Mouse (Mus musculus) retina, postnatal 1 day (tissue): ENCODE measurements around the gene Smoc1.

Experiments
- DNase-seq: peaks from one replicate; pipeline ENCODE4 v3.0.0-alpha.2; 2012

The Smoc1 gene

DNA sequence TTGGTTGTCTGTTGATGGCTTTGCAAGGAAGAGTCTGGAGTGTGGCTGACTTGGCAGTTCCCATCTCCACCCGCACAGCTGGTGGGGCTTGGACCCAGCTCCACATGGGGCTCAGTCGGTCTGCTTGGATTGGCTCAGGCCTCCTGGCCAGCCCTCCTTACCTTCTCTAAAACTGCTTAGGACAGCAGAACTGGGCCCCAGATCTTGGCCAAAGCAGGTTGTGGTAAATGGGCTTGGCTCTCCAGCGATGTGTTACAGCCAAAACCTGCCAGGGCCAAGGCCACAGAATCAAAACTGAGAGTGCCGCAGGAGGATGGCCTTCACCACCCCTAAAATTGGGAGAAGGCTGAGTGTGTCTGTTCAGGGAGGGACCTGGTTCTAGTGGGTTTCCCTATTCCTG, 147.3 kb downstream of the Smoc1 start:
- no peak for DNase-seq

DNA sequence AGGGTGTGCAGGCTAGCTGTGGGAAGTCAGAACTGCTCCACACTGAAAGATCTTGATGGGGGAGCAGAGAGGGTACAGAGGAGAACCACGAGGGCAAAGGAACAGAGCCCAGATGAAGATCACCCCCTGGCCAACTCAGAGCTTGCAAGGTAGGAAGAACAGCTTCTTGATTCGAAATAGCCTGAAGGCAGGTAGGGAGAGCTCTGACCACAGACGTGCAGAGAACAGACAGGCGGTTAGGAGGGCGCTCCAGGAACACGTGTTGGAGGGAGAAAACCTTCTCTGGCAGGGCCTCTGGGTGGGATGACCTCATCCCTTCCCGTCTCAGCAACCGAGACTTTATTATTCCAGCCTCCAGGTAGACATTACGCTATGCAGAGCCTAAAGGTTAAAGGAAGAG, 148.6 kb downstream of the Smoc1 start:
- peak; percentile 45 for DNase-seq

- DNase-seq = peak; percentile 71
Observed at GRCm38 (mm10) chr12:81182073-81182472, 155.5 kb downstream of the Smoc1 start.

GRCm38 (mm10) chr12:81184967-81185366, 158.4 kb downstream of the Smoc1 start:
- no peak for DNase-seq

GRCm38 (mm10) chr12:81186081-81186480, 159.5 kb downstream of the Smoc1 start:
- DNase-seq = no peak

- no peak for DNase-seq
Observed at GRCm38 (mm10) chr12:81186668-81187067, 160.1 kb downstream of the Smoc1 start.

DNA sequence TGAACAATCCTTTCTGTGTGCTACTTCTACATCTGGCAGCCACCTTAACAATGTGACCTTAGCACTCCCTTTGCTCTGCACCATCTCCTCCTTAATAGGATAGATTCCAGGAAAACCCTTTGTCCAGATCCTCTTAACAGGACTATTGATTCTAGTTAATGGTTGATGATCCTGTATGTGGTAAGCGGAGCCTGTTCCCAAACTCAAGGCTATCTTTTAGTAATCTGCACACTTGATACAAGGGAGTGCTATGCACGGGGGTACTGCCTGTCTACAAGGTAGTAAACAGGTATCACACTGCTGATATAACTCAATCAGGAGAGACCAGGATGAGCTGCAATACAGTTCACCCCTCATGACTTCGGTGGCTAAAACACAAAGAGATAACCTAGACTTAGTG, 161.8 kb downstream of the Smoc1 start:
- no peak for DNase-seq

- no peak for DNase-seq
Observed at GRCm38 (mm10) chr12:81188996-81189395, 162.4 kb downstream of the Smoc1 start.

- no peak for DNase-seq
Observed at GRCm38 (mm10) chr12:81189636-81190035, 163.0 kb downstream of the Smoc1 start.

- DNase-seq = no peak
Observed at GRCm38 (mm10) chr12:81193968-81194367, 167.4 kb downstream of the Smoc1 start.

DNA sequence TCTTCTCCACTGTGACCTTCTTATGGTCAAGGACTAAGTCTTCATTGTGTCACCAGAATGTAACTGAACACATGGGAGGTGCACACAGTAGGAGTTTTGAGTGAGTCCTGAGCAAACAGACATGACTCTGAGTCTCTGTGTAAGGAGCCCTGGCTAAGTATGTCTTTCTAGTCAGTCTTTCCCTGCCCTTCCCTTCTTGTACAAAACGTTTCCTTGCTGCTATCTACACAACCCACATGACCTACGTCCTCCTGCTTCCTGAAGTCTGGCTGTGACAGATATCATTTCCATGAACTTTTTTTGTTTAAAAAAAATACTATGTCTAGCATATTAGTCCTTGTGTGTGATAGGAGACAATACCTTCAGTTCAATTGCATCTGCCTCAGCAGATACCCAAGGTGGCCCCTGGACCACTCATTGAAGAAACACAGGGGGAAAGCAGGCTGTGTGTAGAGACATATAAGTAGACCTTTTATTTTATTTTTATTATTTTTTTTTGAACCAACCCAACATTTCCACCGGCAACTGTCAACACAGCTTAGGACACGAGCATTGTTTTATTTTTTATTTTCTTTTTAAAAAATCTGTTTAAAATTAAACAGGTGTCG, 171.0 kb downstream of the Smoc1 start:
- no peak for DNase-seq

- DNase-seq = peak; percentile 89
Observed at GRCm38 (mm10) chr12:81199280-81199955, 172.8 kb downstream of the Smoc1 start.

- DNase-seq = peak; percentile 76
Observed at GRCm38 (mm10) chr12:81203226-81203625, 176.6 kb downstream of the Smoc1 start.

DNA sequence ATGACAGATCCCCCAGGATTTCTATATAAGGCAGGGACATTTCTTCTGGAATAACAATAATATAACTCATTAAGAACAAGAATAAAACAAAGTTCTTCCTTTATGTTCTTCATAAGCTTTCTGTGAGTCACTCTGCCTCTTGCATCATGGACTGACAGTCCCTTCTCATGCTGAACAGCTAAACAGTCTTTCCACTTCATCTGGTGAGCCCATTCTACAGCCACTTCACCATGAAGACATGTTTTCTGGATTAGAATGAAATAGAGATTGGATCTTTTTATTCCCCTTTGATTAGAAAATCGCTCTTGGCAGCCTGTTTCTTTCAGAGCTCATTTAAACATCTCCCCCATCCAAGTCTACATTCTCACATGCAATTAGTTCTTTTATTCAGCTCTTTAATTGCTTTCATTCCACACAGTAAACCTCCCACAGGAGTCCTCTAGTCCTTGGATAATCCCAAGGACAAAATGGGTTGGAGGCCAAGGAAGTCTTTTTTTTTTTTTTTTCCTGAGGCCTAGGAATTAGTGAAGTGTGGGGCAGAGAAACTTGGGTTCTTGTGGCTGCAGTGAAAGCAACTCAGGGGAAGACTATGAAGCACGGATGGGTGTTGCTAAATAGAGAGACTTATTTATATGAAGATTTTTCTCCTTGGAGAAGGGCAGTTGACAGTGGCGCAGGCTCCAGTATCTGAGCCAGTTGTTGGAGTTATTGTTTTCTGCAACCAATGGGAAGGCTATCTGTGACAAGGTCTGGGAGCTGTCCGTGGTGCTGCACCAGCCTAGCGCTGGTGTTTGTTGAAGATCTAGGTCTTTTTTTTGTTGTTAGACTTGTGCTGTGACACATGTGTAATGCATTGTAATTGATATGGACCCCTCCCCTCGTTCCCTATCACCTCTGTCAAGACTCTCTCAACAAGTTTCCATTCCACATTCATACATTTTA, 179.3 kb downstream of the Smoc1 start:
- DNase-seq = peak; percentile 72

- no peak for DNase-seq
Observed at GRCm38 (mm10) chr12:81208559-81208958, 182.0 kb downstream of the Smoc1 start.

DNA sequence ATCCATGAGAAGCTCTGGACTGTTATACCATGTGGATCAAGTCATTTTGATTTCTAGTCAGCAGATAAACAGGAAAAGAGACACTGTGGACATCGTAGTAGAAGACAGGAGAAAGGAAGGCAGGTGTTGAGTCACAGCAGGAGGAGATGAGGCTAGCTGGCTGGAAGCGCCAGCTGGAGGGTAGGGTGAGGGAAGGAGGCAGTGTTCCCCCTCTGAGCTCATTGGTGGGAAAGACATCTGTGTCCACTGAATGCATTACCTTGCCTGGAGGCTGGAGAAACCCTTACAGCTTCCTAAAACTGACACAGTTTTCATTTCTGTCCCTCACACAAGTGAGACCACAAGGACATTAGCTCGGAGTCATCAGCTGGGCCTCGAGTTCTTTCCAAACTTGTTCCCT, 192.7 kb downstream of the Smoc1 start:
- DNase-seq = peak; percentile 32

DNA sequence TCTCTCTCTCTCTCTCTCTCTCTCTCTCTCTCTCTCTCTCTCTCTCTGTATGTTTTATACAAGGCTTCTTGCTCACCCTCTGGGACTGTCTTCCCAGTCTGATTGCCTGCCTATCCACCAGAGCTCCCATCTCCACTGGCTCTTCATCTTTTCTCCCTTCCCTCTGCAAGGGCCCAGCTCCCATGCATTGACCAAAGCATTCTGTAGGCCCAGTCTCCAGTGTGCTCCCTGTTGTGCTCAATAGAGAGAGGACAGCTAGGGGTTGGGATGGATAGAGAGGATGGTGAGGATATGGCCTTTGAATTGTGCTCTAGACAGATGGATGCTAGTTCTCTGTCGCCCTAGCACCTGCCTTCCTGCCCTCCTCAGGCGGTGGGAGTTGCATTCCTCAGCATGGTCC, 196.7 kb downstream of the Smoc1 start:
- DNase-seq = no peak

- no peak for DNase-seq
Observed at GRCm38 (mm10) chr12:81224843-81225242, 198.2 kb downstream of the Smoc1 start.

DNA sequence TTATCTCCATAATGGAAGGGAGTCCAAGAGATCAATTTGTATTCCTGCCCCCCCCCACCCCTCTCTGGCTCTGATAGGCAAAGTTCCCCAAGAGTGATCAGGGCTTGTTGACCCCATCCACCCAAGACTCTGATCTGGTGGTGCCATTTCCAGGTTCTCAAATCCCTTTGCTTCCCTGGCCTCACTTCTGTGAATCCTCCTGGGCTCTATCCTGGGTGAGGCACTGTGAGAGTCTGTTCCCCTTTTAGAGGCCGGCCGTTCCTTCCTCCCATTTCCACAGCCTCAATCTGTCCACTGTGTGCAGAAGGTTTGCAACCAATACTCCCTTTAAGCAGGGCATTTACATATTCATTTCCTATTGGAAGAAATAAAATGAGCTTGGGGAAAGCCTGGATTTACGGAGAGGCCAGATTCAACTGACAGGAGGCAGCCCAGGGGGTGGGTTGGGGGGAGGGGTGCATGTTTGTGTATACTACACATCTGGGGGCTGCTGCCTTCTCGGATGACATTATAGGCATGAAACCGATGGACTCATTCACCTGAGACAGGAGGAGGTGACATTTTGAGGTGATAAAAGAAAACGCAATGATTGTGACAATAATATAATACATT, 199.5 kb downstream of the Smoc1 start:
- peak; percentile 48 for DNase-seq

DNA sequence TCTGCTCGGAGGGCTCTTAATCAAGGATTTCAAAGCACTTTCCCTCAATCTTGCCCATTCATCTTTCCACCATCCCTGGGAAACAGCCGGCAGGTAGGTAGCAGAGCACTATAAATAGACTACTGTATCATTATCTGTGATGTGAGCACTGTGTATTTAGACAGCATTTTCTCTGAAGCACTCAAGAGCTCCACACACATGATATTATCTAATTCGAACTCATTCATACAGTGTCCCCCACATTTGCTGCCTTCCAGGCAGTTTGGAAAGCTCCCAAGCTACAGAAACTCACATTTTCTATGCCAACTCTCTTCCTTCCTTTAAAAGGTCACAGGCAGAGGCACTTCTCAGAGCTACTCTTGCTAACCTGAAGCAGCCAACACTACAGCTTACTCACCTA, 200.0 kb downstream of the Smoc1 start:
- no peak for DNase-seq

- DNase-seq = peak; percentile 28
Observed at GRCm38 (mm10) chr12:81227767-81228460, 201.3 kb downstream of the Smoc1 start.

DNA sequence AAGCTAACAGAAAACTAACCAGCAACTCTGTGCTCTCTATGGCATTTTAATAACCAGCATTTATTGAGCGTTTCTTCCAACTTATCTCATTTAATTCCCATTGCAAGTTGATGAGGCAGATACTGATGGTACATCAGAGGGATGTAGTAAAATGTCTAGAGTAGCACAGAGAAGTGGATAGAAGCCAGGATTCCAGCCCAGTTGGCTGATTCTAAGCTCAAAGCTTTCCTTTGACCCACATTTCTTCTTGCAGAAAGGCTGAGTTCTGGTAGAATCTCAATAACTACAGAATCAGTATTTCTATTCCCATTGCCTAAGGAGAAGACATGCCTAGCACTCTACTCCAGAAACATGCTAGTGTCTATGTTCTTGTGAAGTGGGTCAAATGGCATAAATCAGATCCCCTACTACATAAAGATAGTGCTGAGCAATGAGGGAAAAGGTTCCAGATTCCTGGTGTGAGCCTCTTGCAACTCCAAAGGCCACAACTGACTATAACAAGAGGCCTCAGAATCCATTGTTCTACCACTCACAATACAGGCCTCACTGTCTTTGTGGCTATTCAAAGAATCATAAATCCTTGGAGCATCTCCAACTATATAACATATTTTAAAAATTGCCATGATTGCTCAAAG, 207.3 kb downstream of the Smoc1 start:
- DNase-seq = no peak
